Mouse (Mus musculus) MEL (cell line): Measurements from ENCODE around the gene Ankrd50.

Source experiments
- CTCF ChIP-seq, 3 experiments: IDR thresholded peaks in 2 of 3; conservative IDR thresholded peaks in 1 of 3; 2 replicates each; pipeline ENCODE4 v1.5.1; 2011 to 2012; ENCODE audit warnings: low read length in 3 of 3, low read depth in 2 of 3, mild to moderate bottlenecking in 2 of 3, improper control_type of control experiment in 1 of 3, inconsistent platforms in 1 of 3, mixed read lengths in 1 of 3, moderate library complexity in 1 of 3; ENCODE audit not compliant: control insufficient read depth in 1 of 3, insufficient read depth in 1 of 3, poor library complexity in 1 of 3, severe bottlenecking in 1 of 3
- ELF1 ChIP-seq: IDR thresholded peaks from 2 replicates; pipeline ENCODE4 v1.6.1; 2014; ENCODE audit warnings: low read depth, mild to moderate bottlenecking, inconsistent platforms, low read length, improper control_type of control experiment, moderate library complexity
- HCFC1 ChIP-seq: IDR thresholded peaks from 2 replicates; pipeline ENCODE4 v1.6.1; 2012; ENCODE audit warnings: low read depth, mild to moderate bottlenecking, inconsistent platforms, low read length, improper control_type of control experiment, moderate library complexity
- MAX ChIP-seq: IDR thresholded peaks from 2 replicates; pipeline ENCODE4 v1.6.1; 2011; ENCODE audit warnings: low read length, improper control_type of control experiment
- NELFE ChIP-seq: IDR thresholded peaks from 2 replicates; pipeline ENCODE4 v1.6.1; 2011; ENCODE audit warnings: low read depth, low read length, improper control_type of control experiment

DNA sequence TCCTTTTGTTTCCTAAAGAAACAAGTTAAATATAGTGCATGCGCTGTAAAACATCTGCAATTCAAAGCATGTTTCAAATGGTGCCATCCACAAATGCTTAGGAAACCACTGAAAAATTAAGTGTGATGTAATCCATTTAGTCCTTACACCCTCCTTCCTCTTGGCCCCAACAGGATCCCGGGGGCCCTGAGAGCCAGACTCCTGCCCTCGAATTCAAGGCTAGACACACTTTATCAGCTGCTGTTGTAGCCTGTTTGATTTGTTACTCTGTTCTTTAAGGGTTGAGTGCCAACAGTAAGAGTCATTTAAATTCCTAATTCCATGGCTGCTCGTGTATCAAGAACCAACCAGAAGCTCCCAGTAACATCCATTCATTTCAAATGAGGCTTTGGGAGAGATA is 19.0 kb upstream of the Ankrd50 start:
- no peak for TF ChIP-seq MAX
- no peak for TF ChIP-seq NELFE
- no peak for TF ChIP-seq ELF1
- no peak for TF ChIP-seq HCFC1
- no peak for TF ChIP-seq CTCF (IDR thresholded peaks at IDR 0.05 in 2 of 3, conservative IDR thresholded peaks at IDR 0.05 in 1 of 3; ENCODE audit: control insufficient read depth in 1 of 3, insufficient read depth in 1 of 3, low read depth in 2 of 3, low read length in 3 of 3, poor library complexity in 1 of 3, severe bottlenecking in 1 of 3)
